Mouse (Mus musculus) Patski (cell line): Measurements from ENCODE around the gene Ptprg. TPM values are rescaled to one million over a fixed set of nuclear protein-coding genes. Genes with fewer than 3 reads are reported as not detected.

Experiments used
- ATAC-seq: fragments of 100-300 bp; one replicate; pipeline ENCODE4 v1.8.0; 2021
- CTCF ChIA-PET: fragments of 350-600 bp; sonication (Branson Sonifier 250); formaldehyde crosslinking; loops from one replicate; lab custom pipeline; 2022; ENCODE audit warnings: inconsistent platforms; lab: Charles Lee
- POLR2A ChIA-PET: fragments of 350-600 bp; sonication (Branson Sonifier 250); formaldehyde crosslinking; loops from one replicate; lab custom pipeline; 2022; ENCODE audit warnings: antibody characterized with exemption, inconsistent platforms; lab: Charles Lee
- DNase-seq: peaks from one replicate; pipeline ENCODE4 v3.0.0-alpha.2; 2011; ENCODE audit warnings: low read depth, low spot score
- H3K27me3 ChIP-seq: fragments of 371-371 bp; one replicate; pipeline ENCODE4 v1.5.1; 2021
- CTCF ChIP-seq: fragments of 100-300 bp; IDR thresholded peaks from one replicate; pipeline ENCODE4 v1.5.1; 2021
- in situ Hi-C: fragments of 300-500 bp; cut with MboI; formaldehyde crosslinking; loops from 3 replicates; pipeline ENCODE4 v1.11.1; 2018; ENCODE audit warnings: low pct_unique_long_range_greater_than_20kb, mixed read lengths
- polyA plus RNA-seq: library from polyadenylated mRNA; unstranded; gene quantifications from one replicate; pipeline ENCODE4 v1.2.3, GENCODE M21; 2021

The Ptprg gene
- polyA plus RNA-seq, 1 experiment from 2014 or later: 40.1 TPM

GRCm38 (mm10) chr14:11722101-11722500 lies 168.8 kb downstream of the Ptprg start:
- CTCF ChIA-PET: interaction anchor here (1.0 kb wide), 1 partner anchor 10 kb away, joined by 3 read pairs; no protein-coding TSS in a partner anchor
- no peak for TF ChIP-seq CTCF
- no peak for DNase-seq

DNA sequence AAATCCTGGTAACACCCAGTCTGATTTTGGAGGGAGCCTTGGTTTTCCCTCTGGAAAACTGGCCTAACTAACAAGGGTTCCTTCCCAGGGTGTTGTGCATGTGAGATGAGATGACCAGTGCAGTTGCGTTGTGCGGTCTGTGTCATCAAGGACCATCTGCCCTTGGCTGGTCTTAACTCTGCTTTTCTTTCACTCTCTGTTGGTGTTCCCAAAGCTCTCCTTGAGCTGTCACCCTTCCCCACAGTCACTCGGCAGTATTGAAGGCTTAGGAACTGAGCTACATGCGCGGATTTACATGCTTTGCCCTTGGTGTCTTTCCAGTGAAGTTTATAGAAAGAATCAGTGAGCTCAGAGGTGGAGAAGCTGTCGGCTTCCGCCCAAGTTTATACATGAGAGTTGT lies 170.5 kb downstream of the Ptprg start:
- no peaks in the 10 kb centered on the region for H3K27me3 ChIP-seq
- ChIA-PET POLR2A (no interaction called here), CTCF (no interaction called here)
- no peak for ATAC-seq
- in situ Hi-C loops: no loop called here
- DNase-seq: no peak
- no peak for TF ChIP-seq CTCF

More at GRCm38 (mm10) chr14:11722101-11722500, 168.8 kb downstream of the Ptprg start:
- H3K27me3 ChIP-seq: no peaks in the 10 kb centered on the region
- POLR2A ChIA-PET: no interaction called here
- no peak for ATAC-seq
- in situ Hi-C loops: no loop called here

DNA sequence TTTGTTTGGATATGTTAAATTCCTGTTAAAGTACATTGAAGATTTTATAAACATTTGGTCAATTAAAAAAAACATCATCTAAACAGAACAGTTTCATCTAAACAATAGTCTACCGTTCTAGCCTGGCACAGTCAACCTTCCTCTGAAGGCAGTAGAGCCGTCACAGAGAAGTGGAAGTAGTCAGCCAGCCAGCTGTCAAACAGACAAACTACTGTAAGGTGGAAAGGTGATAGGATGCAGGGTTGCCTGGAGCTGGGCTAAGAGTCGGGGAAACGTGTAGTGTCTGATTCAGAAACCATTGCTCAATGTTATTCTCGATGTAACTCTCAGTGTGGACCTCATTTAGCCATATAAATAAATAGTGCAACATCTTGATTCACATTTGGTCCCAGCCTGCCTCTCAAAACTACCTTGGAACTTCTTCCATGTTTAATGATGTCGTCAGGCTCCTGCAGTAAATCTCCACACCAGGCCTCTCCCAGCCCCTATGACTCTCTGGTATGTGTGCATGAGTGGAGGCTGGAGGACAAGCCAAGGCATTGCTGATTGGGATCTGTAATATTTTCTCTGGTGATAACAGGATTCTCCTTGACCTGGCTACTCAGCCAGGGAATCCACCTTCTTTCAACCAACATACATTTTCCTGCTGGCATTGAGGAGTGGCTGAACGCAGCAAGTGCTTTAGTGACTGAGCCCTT lies 178.0 kb downstream of the Ptprg start:
- in situ Hi-C loops: no loop called here
- DNase-seq: no peak
- CTCF ChIA-PET: no interaction called here
- POLR2A ChIA-PET: no interaction called here
- TF ChIP-seq CTCF: no peak
- no peak for ATAC-seq
- no peaks in the 10 kb centered on the region for H3K27me3 ChIP-seq

DNA sequence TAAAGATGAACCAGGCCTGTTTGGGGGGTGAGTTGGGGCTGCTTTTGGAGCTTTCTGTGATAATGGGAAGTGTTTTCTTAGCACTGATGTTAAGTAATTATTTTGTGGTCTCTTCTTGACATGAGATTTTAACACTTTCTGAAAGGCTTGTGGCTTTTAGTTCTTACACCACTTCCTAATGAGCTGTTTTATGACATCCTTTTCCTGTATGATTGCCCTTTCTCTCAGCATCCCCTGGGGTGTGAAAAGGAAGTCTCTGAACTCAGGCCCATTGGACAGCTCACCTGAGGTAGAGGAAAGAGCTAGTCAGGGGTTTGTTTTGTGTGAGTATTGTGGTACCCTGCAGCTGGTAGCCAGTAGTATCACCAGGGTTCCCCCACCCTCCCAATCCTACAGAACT lies 179.0 kb downstream of the Ptprg start:
- TF ChIP-seq CTCF: no peak
- POLR2A ChIA-PET: no interaction called here
- ATAC-seq: no peak
- H3K27me3 ChIP-seq: no peaks in the 10 kb centered on the region
- DNase-seq: no peak
- CTCF ChIA-PET: no interaction called here
- in situ Hi-C loops: no loop called here

DNA sequence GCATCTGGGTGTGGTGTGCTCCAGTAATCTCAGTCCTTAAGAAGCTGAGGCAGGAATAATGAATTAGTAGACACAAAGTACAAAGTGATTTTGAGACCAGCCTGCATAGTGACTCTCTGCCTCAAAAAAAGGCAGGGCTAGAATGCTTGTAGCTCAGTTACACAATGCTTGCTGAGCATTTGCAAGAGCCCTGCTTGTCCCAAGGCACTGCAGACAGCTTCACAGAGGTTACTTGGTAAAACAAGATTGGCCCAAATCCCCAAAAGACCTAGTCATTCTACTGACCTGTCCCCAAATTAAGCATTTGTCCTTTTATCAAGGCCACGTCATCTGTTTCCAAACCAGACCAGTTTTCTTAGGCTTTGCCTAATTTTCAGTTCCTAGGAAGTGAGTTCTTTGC lies 190.4 kb downstream of the Ptprg start:
- ChIA-PET POLR2A (no interaction called here), CTCF (no interaction called here)
- H3K27me3 ChIP-seq: no peaks in the 10 kb centered on the region
- in situ Hi-C loops: no loop called here
- TF ChIP-seq CTCF: no peak
- ATAC-seq (no peak), DNase-seq (no peak)

DNA sequence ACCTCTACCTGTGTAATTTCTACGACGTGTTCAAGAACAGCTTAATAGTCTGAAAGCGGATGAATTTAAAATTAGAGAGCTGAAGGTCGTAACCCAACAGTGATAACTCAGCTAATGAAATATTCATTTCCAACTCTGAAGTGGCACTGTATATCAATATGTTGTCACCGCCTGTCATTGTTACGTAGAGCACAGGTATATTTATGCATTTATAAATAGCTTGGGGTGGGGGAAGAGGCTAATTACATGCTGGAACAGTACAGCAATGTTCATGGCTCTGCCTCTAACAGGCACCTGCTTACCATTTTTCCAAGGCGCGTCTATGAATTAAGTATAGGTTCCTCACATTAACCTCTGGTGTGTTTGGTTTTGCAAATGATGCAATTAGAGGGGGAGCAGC lies 199.3 kb downstream of the Ptprg start:
- ATAC-seq (no peak), DNase-seq (no peak)
- ChIA-PET POLR2A (no interaction called here), CTCF (interaction anchor here (0.9 kb wide), 1 partner anchor 140 kb away, joined by 3 read pairs; no protein-coding TSS in a partner anchor)
- in situ Hi-C loops: no loop called here
- H3K27me3 ChIP-seq: no peaks in the 10 kb centered on the region
- no peak for TF ChIP-seq CTCF

DNA sequence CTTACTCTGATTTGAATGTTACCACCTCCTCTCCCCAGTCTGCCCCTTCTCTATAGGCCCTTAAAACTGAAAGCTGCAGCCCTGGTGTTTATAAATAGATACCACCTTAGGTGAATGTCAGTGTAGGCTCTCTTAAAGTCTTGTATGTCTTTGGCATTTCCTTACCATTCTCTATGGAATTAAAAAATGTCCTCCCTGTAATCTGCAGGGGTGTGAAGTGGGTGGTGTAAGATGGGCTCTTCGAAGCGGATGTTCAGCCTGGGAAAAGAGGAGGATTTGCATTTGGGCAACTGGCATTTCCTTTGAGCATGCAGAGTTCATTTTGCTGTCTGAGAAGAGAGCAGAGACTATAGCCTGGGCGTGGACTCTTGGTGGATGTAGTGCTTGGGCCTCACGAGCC lies 201.3 kb downstream of the Ptprg start:
- TF ChIP-seq CTCF: no peak
- POLR2A ChIA-PET: no interaction called here

DNA sequence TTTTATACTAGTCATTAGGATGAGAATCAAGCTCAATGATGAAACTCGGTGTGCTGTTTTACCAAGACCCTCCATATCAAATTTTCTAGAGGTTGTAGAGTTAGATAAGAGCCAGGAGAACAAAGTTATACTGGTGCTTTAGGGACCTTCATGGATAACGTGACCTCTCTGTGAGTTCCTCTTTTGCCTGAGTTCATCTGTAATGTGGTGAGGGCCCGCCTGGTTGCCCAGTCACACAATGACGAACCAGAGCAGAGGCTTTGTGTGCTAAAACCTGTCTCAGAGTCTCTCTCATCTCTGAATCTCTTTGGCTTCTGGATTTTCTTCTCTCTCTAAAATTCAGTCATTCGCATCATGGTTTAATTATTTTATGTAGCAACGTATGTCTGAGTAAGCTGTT lies 204.9 kb downstream of the Ptprg start:
- POLR2A ChIA-PET: no interaction called here
- DNase-seq (no peak), ATAC-seq (no peak)
- H3K27me3 ChIP-seq: no peaks in the 10 kb centered on the region
- CTCF ChIA-PET: interaction anchor here (1.5 kb wide), 1 partner anchor 9 kb away, joined by 3 read pairs; no protein-coding TSS in a partner anchor
- no peak for TF ChIP-seq CTCF
- in situ Hi-C loops: no loop called here

More for the DNA sequence above, 201.3 kb downstream of the Ptprg start:
- H3K27me3 ChIP-seq: no peaks in the 10 kb centered on the region
- CTCF ChIA-PET: no interaction called here
- in situ Hi-C loops: no loop called here
- no peak for DNase-seq
- ATAC-seq: no peak

DNA sequence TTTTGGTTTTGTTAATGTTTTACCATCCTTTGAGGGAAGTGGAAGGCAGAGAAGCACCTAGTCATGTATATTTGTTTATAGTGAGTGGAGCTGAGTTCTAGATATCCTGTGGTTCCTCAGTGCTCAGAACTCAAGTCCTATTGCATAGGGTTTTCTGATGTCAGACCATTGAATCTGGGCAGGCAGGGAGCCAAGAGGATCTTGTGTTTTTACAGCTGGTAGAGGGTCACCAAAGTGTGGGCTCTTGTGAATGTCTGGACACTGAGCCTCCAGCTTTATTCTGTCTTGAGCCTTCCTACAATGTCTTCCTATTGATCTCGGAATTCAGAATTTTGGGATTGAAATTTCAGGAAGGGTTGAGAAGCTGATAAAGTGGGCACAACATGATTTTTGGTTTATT lies 206.0 kb downstream of the Ptprg start:
- ChIA-PET CTCF (interaction anchor here (1.5 kb wide), 1 partner anchor 8 kb away, joined by 3 read pairs; no protein-coding TSS in a partner anchor), POLR2A (no interaction called here)
- TF ChIP-seq CTCF: no peak
- DNase-seq (no peak), ATAC-seq (no peak)
- H3K27me3 ChIP-seq: no peaks in the 10 kb centered on the region
- in situ Hi-C loops: no loop called here

DNA sequence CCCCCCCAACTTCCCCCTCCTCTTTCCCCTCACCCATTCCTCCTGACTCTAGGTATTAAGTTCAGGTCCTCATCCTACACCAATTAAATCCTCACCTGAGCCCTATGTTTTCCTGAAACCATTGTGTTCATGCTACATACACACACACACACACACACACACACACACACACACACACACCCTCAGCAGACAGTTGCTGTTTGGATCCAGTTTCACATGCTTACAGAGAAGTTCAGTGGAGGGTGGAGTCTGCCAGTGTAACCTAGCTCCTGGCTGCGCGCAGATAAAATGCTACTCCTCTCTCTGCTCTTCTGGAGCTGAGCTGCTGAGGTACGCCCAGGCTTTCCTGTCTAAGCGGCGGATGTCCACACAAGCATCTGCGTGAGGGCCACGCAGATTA lies 209.7 kb downstream of the Ptprg start:
- in situ Hi-C loops: no loop called here
- ChIA-PET POLR2A (no interaction called here), CTCF (no interaction called here)
- ATAC-seq (no peak), DNase-seq (no peak)
- no peaks in the 10 kb centered on the region for H3K27me3 ChIP-seq
- TF ChIP-seq CTCF: no peak

GRCm38 (mm10) chr14:11772736-11773135 lies 219.4 kb downstream of the Ptprg start:
- TF ChIP-seq CTCF: no peak
- H3K27me3 ChIP-seq: no peaks in the 10 kb centered on the region
- POLR2A ChIA-PET: no interaction called here
- DNase-seq (no peak), ATAC-seq (no peak)
- in situ Hi-C loops: no loop called here
- CTCF ChIA-PET: no interaction called here
